12 mouse cellular contexts compared by ENCODE assay signal in the genomic region with DNA sequence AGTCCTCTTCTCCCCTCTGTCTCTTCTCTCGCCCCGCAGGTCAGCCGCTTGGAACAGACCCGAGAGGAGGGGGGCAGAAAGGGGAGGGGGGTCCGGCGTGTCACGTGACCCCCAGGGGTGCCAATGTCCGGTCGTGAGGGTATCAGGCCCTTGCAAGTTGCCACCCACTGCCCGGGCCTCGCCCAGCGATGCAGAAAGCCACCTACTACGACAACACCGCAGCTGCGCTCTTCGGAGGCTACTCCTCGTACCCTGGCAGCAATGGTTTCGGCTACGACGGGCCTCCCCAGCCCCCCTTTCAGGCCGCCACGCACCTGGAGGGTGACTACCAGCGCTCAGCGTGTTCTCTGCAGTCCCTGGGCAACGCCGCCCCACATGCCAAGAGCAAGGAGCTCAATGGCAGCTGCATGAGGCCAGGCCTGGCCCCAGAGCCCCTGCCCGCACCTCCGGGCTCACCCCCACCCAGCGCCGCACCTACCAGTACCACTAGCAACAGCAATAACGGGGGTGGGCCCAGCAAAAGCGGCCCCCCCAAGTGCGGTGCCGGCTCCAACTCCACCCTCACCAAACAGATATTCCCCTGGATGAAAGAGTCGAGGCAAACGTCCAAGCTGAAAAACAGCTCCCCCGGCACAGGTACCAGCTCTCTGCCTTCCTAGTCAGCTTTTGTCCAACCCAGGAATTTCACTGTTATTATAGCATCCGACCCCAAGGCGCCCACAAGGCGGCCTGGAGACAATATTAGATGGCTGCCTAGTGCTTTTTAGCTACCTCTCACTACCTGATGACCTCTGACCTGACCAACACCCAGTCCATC. TPM values are rescaled to one million over a fixed set of nuclear protein-coding genes. Genes with fewer than 3 reads are reported as not detected.
DNase-seq lines count a peak whose midpoint lies in the region; ATAC-seq and TF ChIP-seq lines count a peak whose summit lies in the region.
"Had no signal": no experiment of that assay in that cellular context is flagged by ENCODE, and none has a peak within 500 bp of the region (broad histone marks: within the 10 kb centered on the region; RNA-seq: fewer than 3 reads in every experiment).

No protein-coding gene starts in this region.

- H3K9me3 ChIP-seq in CH12.LX (replicated peaks; ENCODE audit: low read length), result peaks cover 8% of the 10 kb centered on the region
- H3K9me3 ChIP-seq in hindbrain, embryonic 14.5 days (ENCODE audit: control insufficient read depth, low read length), result no peaks in the 10 kb centered on the region
- H3K9me3 ChIP-seq in limb, embryonic 10.5 days (replicated peaks), result no peaks in the 10 kb centered on the region
- H3K9me3 ChIP-seq: embryonic facial prominence, embryonic 12.5 days had no signal

- TF ChIP-seq CTCF in CH12.LX (conservative IDR thresholded peaks at IDR 0.05 in 1 of 2, IDR thresholded peaks at IDR 0.05 in 1 of 2; ENCODE audit: low read depth in 2 of 2, low read length in 2 of 2), result no peak

- TF ChIP-seq RAD21 in CH12.LX (IDR thresholded peaks at IDR 0.05; ENCODE audit: low read depth, low read length), result no peak

- no peaks in the 10 kb centered on the region for H3K79me2 ChIP-seq in CH12.LX (replicated peaks; ENCODE audit: control insufficient read depth, extremely low read depth, insufficient read depth, poor library complexity, severe bottlenecking)

- H3K36me3 ChIP-seq in CH12.LX (replicated peaks in 1 of 2; ENCODE audit: control insufficient read depth in 1 of 2, insufficient read depth in 1 of 2, low read length in 1 of 2), result peaks cover 0 to 10% of the 10 kb centered on the region in 2 experiments
- H3K36me3 ChIP-seq in hindbrain, embryonic 14.5 days (replicated peaks; ENCODE audit: control insufficient read depth, insufficient read depth), result 0 out of 2 replicates have a peak, but pooled peaks cover 5% of the 10 kb centered on the region
- peaks cover 15% of the 10 kb centered on the region; the same call in 1 of the 2 replicates for H3K36me3 ChIP-seq in limb, embryonic 10.5 days
- H3K36me3 ChIP-seq: embryonic facial prominence, embryonic 12.5 days had no signal

- dilution Hi-C loops in CH12.LX (cut with MboI; ENCODE audit: extremely low pct_ligation_motif_present, extremely low pct_unique_long_range_greater_than_20kb, low sequenced_read_pairs), result no loop called here

- peak; percentile 73 for DNase-seq in embryo, embryonic 11 days
- DNase-seq in embryo, embryonic 9.5 days (ENCODE audit: extremely low spot score), result no peak
- no peak for DNase-seq in CH12.LX (ENCODE audit: extremely low read depth)
- DNase-seq in hindbrain, embryonic 14.5 days (ENCODE audit: low spot score), result peak; percentile 59
- DNase-seq in limb, embryonic 10.5 days (ENCODE audit: low spot score), result peak; percentile 72
- DNase-seq in layer of hippocampus, postnatal 25 days (ENCODE audit: extremely low spot score in 1 of 2, low spot score in 1 of 2), result no peak
- no peak for DNase-seq in thymus, postnatal 4 days

- WGBS in hindbrain, embryonic 14.5 days, result 1% methylated on average over 40 of the region's 40 CpGs
- 3% methylated on average over 40 of the region's 40 CpGs for WGBS in limb, embryonic 10.5 days

- ATAC-seq in hindbrain, embryonic 14.5 days (ENCODE audit: low FRiP score), result peak; percentile 18; the same call in 1 of the 2 replicates
- ATAC-seq in frontal cortex, adult (ENCODE audit: low TSS enrichment), result no peak

- no peak overlapping the region for H3K4me2 ChIP-seq in CH12.LX (ENCODE audit: insufficient read depth, low read depth, poor library complexity, severe bottlenecking)
- peak overlapping the region; percentile 77 for H3K4me2 ChIP-seq in hindbrain, embryonic 14.5 days (replicated peaks)
- H3K4me2 ChIP-seq: embryonic facial prominence, embryonic 12.5 days had no signal

- H3K4me3 ChIP-seq in CH12.LX (replicated peaks in 1 of 3; ENCODE audit: low read depth in 2 of 3, low read length in 2 of 3, poor library complexity in 1 of 3), result no peak overlapping the region
- H3K4me3 ChIP-seq in hindbrain, embryonic 14.5 days (replicated peaks; ENCODE audit: low read length), result peak overlapping the region; percentile 48
- H3K4me3 ChIP-seq in limb, embryonic 10.5 days, result peak overlapping the region; percentile 55
- H3K4me3 ChIP-seq: embryonic facial prominence, embryonic 12.5 days; left cerebral cortex, adult 2 months had no signal

- no peak overlapping the region for H3K27ac ChIP-seq in CH12.LX (ENCODE audit: insufficient read depth, low read depth)
- H3K27ac ChIP-seq in hindbrain, embryonic 14.5 days, result peak overlapping the region; percentile 99
- H3K27ac ChIP-seq in limb, embryonic 10.5 days, result peak overlapping the region; percentile 80
- H3K27ac ChIP-seq: embryonic facial prominence, embryonic 12.5 days; left cerebral cortex, adult 2 months had no signal

- peaks cover 8% of the 10 kb centered on the region for H3K27me3 ChIP-seq in CH12.LX (replicated peaks)
- H3K27me3 ChIP-seq in hindbrain, embryonic 14.5 days (ENCODE audit: control insufficient read depth, insufficient read depth, low read length), result peaks cover 60% of the 10 kb centered on the region
- peaks cover 97% of the 10 kb centered on the region for H3K27me3 ChIP-seq in limb, embryonic 10.5 days (ENCODE audit: low read depth, poor library complexity, severe bottlenecking)

- in situ Hi-C loops in CH12.LX (cut with MboI; ENCODE audit: low pct_ligation_motif_present, low pct_unique_long_range_greater_than_20kb, low sequenced_read_pairs), result no loop called here

- no peak overlapping the region for H3K9ac ChIP-seq in CH12.LX (ENCODE audit: insufficient read depth, low read depth)
- peak overlapping the region; percentile 97 for H3K9ac ChIP-seq in hindbrain, embryonic 14.5 days
- H3K9ac ChIP-seq: embryonic facial prominence, embryonic 12.5 days had no signal

- no peak for TF ChIP-seq POLR2A in CH12.LX (IDR thresholded peaks at IDR 0.05; ENCODE audit: low read depth, low read length)

- H3K4me1 ChIP-seq in CH12.LX (ENCODE audit: control insufficient read depth in 1 of 2, insufficient read depth in 2 of 2), result peaks cover 3 to 9% of the 10 kb centered on the region in 2 experiments; a peak in 2 of 4 replicates
- H3K4me1 ChIP-seq in hindbrain, embryonic 14.5 days (replicated peaks; ENCODE audit: control insufficient read depth, insufficient read depth, low read length), result peaks cover 30% of the 10 kb centered on the region
- H3K4me1 ChIP-seq in limb, embryonic 10.5 days, result peaks cover 89% of the 10 kb centered on the region
- H3K4me1 ChIP-seq: embryonic facial prominence, embryonic 12.5 days had no signal

- TF ChIP-seq EP300 in CH12.LX (IDR thresholded peaks at IDR 0.05; ENCODE audit: low read length), result no peak

TF ChIP-seq in CH12.LX, 34 proteins besides CTCF, POLR2A, EP300 and RAD21:
- no peak for TF ChIP-seq NRF1 (IDR thresholded peaks at IDR 0.05; ENCODE audit: low read depth, low read length)
- no peak for TF ChIP-seq ELF1 (IDR thresholded peaks at IDR 0.05; ENCODE audit: low read depth, low read length)
- peak; percentile 42 for TF ChIP-seq USF1 (IDR thresholded peaks at IDR 0.05; ENCODE audit: low read depth, low read length)
- 0 out of 2 replicates have a peak, but pooled peaks have one; percentile 26 for TF ChIP-seq BHLHE40 (IDR thresholded peaks at IDR 0.05; ENCODE audit: low read depth, low read length)
- TF ChIP-seq POLR2AphosphoS2 (IDR thresholded peaks at IDR 0.05; ENCODE audit: low read depth, low read length), result no peak
- no peak for TF ChIP-seq MEF2A (IDR thresholded peaks at IDR 0.05; ENCODE audit: borderline replicate concordance, low read depth, low read length)

RNA-seq across cellular contexts. Expression of a gene that starts 6.1 kb away (rescaled TPM):
- total RNA-seq in CH12.LX (2012; rRNA removed), result not detected in 2 replicates
- not detected in 2 replicates for total RNA-seq in CH12.LX (2014; rRNA removed)
- not detected in 2 replicates for polyA plus RNA-seq in CH12.LX (2012; ENCODE audit: insufficient read length, low read depth)
- 39.5 and 42.9 TPM in 2 replicates for polyA plus RNA-seq in hindbrain, embryonic 14.5 days (2014; fragmentation: Nextera tagmentation; extraction: Ambion mirVana)
- polyA plus RNA-seq in limb, embryonic 10.5 days (2016; fragmentation: Nextera tagmentation; extraction: Ambion mirVana), result 11.3 and 13.5 TPM in 2 replicates
- not detected for total RNA-seq in layer of hippocampus, postnatal 25 days (2021)
- total RNA-seq: left cerebral cortex, adult 2 months had no signal
- polyA plus RNA-seq: C2C12 had no signal

RNA-seq across cellular contexts. Expression of a gene that starts 21.1 kb away (rescaled TPM):
- total RNA-seq in CH12.LX (2012; rRNA removed), result 0.08 and 0.21 TPM in 2 replicates
- total RNA-seq in CH12.LX (2014; rRNA removed), result 0.07 TPM in 1 of 2 replicates, not detected in the other
- polyA plus RNA-seq in CH12.LX (2012; ENCODE audit: insufficient read length, low read depth), result 0.29 and 0.59 TPM in 2 replicates
- polyA plus RNA-seq in hindbrain, embryonic 14.5 days (2014; fragmentation: Nextera tagmentation; extraction: Ambion mirVana), result 12.8 and 17.2 TPM in 2 replicates
- 0.76 and 1.0 TPM in 2 replicates for polyA plus RNA-seq in limb, embryonic 10.5 days (2016; fragmentation: Nextera tagmentation; extraction: Ambion mirVana)
- total RNA-seq in layer of hippocampus, postnatal 25 days (2021), result not detected
- total RNA-seq: left cerebral cortex, adult 2 months had no signal
- polyA plus RNA-seq: C2C12 had no signal

RNA-seq across cellular contexts. Expression of a gene that starts 21.3 kb away (rescaled TPM):
- total RNA-seq in CH12.LX (2012; rRNA removed), result not detected in 2 replicates
- not detected in 2 replicates for total RNA-seq in CH12.LX (2014; rRNA removed)
- not detected in 2 replicates for polyA plus RNA-seq in CH12.LX (2012; ENCODE audit: insufficient read length, low read depth)
- polyA plus RNA-seq in hindbrain, embryonic 14.5 days (2014; fragmentation: Nextera tagmentation; extraction: Ambion mirVana), result 0.33 and 0.56 TPM in 2 replicates
- 0.78 and 0.83 TPM in 2 replicates for polyA plus RNA-seq in limb, embryonic 10.5 days (2016; fragmentation: Nextera tagmentation; extraction: Ambion mirVana)
- not detected for total RNA-seq in layer of hippocampus, postnatal 25 days (2021)
- total RNA-seq: left cerebral cortex, adult 2 months had no signal
- polyA plus RNA-seq: C2C12; spleen, adult 2 months had no signal

RNA-seq across cellular contexts. Expression of a gene that starts 26.2 kb away (rescaled TPM):
- 2.9 and 3.3 TPM in 2 replicates for total RNA-seq in CH12.LX (2012; rRNA removed)
- 2.5 and 2.7 TPM in 2 replicates for total RNA-seq in CH12.LX (2014; rRNA removed)
- polyA plus RNA-seq in CH12.LX (2012; ENCODE audit: insufficient read length, low read depth), result 5.5 and 5.6 TPM in 2 replicates
- 4.0 and 5.4 TPM in 2 replicates for polyA plus RNA-seq in hindbrain, embryonic 14.5 days (2014; fragmentation: Nextera tagmentation; extraction: Ambion mirVana)
- 0.89 and 1.2 TPM in 2 replicates for polyA plus RNA-seq in limb, embryonic 10.5 days (2016; fragmentation: Nextera tagmentation; extraction: Ambion mirVana)
- not detected for total RNA-seq in layer of hippocampus, postnatal 25 days (2021)
- total RNA-seq: left cerebral cortex, adult 2 months had no signal

RNA-seq across cellular contexts. Expression of a gene that starts 41.1 kb away (rescaled TPM):
- total RNA-seq in CH12.LX (2012; rRNA removed), result 0.04 and 0.08 TPM in 2 replicates
- not detected in 2 replicates for total RNA-seq in CH12.LX (2014; rRNA removed)
- 0.13 TPM in 1 of 2 replicates, not detected in the other for polyA plus RNA-seq in CH12.LX (2012; ENCODE audit: insufficient read length, low read depth)
- polyA plus RNA-seq in hindbrain, embryonic 14.5 days (2014; fragmentation: Nextera tagmentation; extraction: Ambion mirVana), result 140 and 157 TPM in 2 replicates
- 5.5 and 5.9 TPM in 2 replicates for polyA plus RNA-seq in limb, embryonic 10.5 days (2016; fragmentation: Nextera tagmentation; extraction: Ambion mirVana)
- total RNA-seq in layer of hippocampus, postnatal 25 days (2021), result not detected
- total RNA-seq: left cerebral cortex, adult 2 months had no signal
- polyA plus RNA-seq: C2C12 had no signal

Comparison
In these comparisons a context has a peak if more than half of its experiments do, and no peak if none do; other contexts are left out.
1. DNase-seq: peak in embryo, embryonic 11 days (single experiment), hindbrain, embryonic 14.5 days (single experiment) and limb, embryonic 10.5 days (single experiment); none in embryo, embryonic 9.5 days (single experiment), CH12.LX (single experiment), layer of hippocampus, postnatal 25 days (0 of 2) and thymus, postnatal 4 days (single experiment).
2. H3K4me3 ChIP-seq: peak in hindbrain, embryonic 14.5 days (single experiment) and limb, embryonic 10.5 days (single experiment); none in CH12.LX (0 of 3).
3. RNA of a gene that starts 6.1 kb away (polyA plus RNA-seq): 39.5 to 42.9 TPM in hindbrain, embryonic 14.5 days and 11.3 to 13.5 TPM in limb, embryonic 10.5 days; not detected in CH12.LX; every median in the first group is over 10 times any median in the second.